Mouse (Mus musculus): ENCODE data around the gene Rrp36. TPM values are rescaled to one million over a fixed set of nuclear protein-coding genes. Genes with fewer than 3 reads are reported as not detected.

Gene Rrp36
- polyA plus RNA-seq, 1 experiment from 2014 or later = 54.4 TPM

DNA sequence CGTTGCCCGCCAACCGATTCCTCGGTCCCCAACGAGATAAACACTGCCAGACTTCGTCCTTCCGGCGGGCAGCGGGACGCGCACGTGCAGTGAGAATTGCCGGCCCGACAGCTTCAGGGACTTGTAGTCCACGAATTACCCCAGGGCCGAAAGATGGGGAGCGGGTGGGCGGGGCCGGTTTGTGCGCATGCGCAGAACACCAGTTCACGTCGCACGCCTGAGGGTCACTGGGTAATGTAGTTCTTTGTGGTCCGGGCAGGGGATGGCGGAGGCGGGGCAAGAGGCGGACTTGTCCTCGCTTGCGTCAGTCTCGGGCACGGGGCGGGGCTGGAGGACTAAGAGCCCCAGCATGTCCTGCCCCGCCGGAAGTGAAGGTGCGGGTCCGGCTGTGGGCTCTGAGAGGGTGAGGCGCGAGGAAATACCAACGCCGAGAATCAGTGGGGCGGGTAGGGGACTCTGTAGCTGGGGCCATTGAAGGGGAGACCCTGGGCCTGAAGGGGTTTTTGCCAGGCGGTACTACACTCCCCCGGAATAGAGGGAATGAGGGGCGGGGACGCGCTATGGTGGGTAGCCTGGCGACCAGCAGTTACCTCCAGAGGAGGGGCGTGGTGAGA, 6.7 kb upstream of the Rrp36 start, which contains the start of gene Klhdc3:
Gene Klhdc3 (minus strand): TSS at position 155 of the 614 bp plus-strand sequence.
- Histone ChIP-seq H3K9me3 (no peaks in the 10 kb centered on the region), H3K4me3 (replicated peaks) (peak within 1 kb of the TSS; percentile 88), H3K4me1 (peaks cover 32% of the 10 kb centered on the region), H3K4me2 (peak within 1 kb of the TSS; percentile 76), H3K27ac (peak within 1 kb of the TSS; percentile 89), H3K27me3 (no peaks in the 10 kb centered on the region), H3K36me3 (replicated peaks) (peaks cover 53% of the 10 kb centered on the region), H3K9ac (peak within 1 kb of the TSS; percentile 80)
- under 1% methylated on average over 49 of the region's 49 CpGs for WGBS
- ATAC-seq (ENCODE audit: low FRiP score) = peak; percentile 98

DNA sequence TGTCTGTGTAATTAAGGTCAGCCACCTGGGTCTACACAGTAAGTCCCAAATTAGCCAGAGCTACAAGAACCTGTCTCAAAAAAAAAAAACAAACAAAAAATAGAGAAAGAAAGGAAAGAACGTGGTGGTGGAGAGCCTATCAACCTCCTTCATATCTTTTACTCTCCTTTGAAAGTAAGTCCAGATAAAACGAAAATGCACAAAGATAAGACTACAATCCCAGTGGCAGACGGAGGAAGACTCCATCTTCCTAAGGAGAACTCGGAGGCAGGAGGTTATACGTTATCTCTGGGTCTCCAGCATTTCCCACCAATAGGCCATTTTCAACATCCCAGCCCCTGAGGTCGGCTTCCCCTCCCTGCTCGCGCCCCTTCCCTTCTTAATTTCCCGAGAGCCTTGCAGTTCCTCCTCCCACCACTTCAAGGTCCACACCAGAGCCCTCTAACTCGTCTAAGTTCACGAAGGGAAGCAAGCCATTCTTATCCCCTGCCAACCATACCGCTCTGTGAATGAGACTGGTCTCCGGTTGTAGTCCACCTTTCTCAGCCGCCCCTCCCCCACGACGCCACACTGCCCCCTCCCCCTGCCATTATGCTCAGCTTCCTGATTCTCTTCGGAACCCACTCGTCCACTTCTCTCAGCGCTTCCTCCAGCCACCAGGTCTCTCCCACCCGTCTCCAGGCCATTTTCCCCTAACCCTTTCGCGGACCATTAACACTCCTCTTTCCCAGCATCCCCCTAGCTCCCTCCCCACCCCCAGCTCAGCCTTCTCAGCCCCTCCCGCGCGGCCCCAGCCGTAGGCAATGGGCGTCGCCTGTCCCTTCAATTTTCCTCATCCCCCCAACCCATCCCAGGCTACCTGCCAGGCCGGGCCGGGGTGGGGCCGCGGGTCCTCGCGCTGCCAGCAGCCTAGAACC, 5.9 kb upstream of the Rrp36 start:
- peaks cover 52% of the 10 kb centered on the region for H3K36me3 ChIP-seq (replicated peaks)
- no peaks in the 10 kb centered on the region for H3K9me3 ChIP-seq
- peaks cover 32% of the 10 kb centered on the region for H3K4me1 ChIP-seq
- ATAC-seq (ENCODE audit: low FRiP score) = no peak; the same call in 1 of the 2 replicates
- H3K9ac ChIP-seq = peak overlapping the region; percentile 80
- H3K4me3 ChIP-seq (replicated peaks) = peak overlapping the region; percentile 88
- H3K27me3 ChIP-seq = no peaks in the 10 kb centered on the region
- H3K4me2 ChIP-seq = peak overlapping the region; percentile 71
- peak overlapping the region; percentile 89 for H3K27ac ChIP-seq
- under 1% methylated on average over 34 of the region's 34 CpGs for WGBS

DNA sequence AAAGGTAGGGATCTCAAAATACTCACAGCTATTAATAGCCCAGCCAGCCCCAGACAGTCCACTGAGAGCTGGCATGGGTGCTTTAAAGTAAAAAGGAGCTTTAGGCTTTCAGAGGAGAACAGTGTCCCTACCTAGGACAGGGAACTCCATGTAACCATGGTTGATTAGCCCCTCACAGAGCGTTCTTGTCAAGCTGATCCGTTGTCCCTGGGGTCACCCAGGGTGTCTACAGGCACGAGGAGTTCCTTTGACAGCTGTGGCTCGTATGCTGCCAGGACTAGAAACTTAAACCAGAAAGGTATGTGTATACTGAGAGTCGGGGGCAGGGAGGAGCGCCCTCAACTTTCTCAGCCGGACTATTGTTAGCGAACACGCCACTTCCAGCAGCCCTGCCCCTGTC, 4.8 kb upstream of the Rrp36 start:
- Histone ChIP-seq H3K4me2 (peak overlapping the region; percentile 71), H3K27me3 (no peaks in the 10 kb centered on the region), H3K4me3 (replicated peaks) (peak overlapping the region; percentile 88; the same call in 1 of the 2 replicates), H3K4me1 (peaks cover 41% of the 10 kb centered on the region), H3K9me3 (no peaks in the 10 kb centered on the region), H3K9ac (0 out of 2 replicates have a peak overlapping the region, but pooled peaks have one; percentile 80), H3K27ac (no peak overlapping the region), H3K36me3 (replicated peaks) (peaks cover 45% of the 10 kb centered on the region)
- ATAC-seq (ENCODE audit: low FRiP score) = no peak
- WGBS = 71% methylated on average over 9 of the region's 9 CpGs

DNA sequence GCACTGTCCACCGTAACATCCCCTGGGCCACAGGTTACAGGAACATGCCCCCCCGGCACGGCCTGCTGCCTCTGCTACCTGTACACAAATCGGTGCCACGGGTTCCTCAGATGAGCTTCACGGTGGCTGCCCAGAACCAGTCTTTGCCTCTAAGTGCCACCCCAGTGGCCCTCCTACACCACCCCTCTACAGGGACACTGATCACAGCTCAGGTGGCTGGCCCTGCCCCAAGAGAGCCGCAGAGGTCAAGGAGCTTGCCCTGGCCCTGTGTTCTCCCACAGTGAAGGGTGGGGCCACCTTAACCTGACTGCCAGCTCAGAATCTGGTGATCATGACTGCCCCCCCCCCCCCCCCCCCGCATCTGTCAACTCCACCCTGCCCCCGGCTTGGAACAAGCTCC, 4.3 kb upstream of the Rrp36 start, which contains the start of gene Mea1:
Gene Mea1 (plus strand): TSS at position 378 of the 400 bp plus-strand sequence.
- Histone ChIP-seq H3K27me3 (no peaks in the 10 kb centered on the region), H3K4me3 (replicated peaks) (peak within 1 kb of the TSS; percentile 88), H3K9me3 (no peaks in the 10 kb centered on the region), H3K4me1 (peaks cover 45% of the 10 kb centered on the region), H3K27ac (no peak within 1 kb of the TSS; the same call in 1 of the 2 replicates), H3K9ac (peak within 1 kb of the TSS; percentile 80), H3K36me3 (replicated peaks) (peaks cover 40% of the 10 kb centered on the region), H3K4me2 (peak within 1 kb of the TSS; percentile 71)
- WGBS = 95% methylated on average over 7 of the region's 9 CpGs
- no peak for ATAC-seq (ENCODE audit: low FRiP score)

DNA sequence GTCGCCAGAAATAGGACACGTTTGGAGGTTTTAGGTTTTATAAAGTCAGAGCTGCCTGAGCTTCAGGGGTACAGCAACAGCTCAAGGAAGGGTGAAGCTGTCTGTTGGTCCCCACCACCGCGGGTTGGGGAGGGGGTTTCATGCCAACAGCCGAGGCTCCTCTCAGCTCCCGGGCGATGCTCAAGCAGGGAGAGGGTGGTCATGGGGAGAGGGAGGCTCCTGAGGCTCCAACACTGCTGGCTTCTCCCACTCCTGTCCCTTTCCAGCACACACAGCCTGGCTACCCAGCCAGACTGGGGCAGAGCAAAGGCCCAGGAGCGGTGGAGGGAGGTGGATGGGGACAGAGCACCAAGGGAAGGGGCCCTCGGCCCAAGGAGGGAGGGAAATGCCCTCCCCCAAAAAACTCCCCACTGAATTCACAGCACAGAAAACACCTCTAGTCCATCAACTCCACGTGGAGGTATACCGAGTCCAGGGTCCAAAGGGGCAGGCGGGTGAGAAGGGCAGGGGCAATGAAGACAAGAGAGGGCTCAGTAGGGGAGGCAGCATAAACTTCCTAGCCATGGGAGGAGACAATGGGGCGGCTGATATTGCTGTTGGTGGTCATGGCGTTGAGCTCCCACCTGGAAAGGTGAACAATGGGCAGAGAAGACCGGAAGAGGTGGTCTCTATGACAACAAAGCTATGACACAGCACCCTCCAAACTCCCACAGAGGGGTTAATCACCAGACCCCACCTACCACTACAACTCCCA, 555 bp upstream of the Rrp36 start:
- peak overlapping the region; percentile 68 for H3K9ac ChIP-seq
- no peaks in the 10 kb centered on the region for H3K27me3 ChIP-seq
- H3K4me2 ChIP-seq = peak overlapping the region; percentile 88
- H3K27ac ChIP-seq = peak overlapping the region; percentile 73
- H3K36me3 ChIP-seq (replicated peaks) = peaks cover 54% of the 10 kb centered on the region
- H3K4me3 ChIP-seq (replicated peaks) = peak overlapping the region; percentile 61
- H3K9me3 ChIP-seq = no peaks in the 10 kb centered on the region
- H3K4me1 ChIP-seq = peaks cover 40% of the 10 kb centered on the region
- 22% methylated on average over 15 of the region's 15 CpGs for WGBS
- ATAC-seq (ENCODE audit: low FRiP score) = peak; percentile 37

DNA sequence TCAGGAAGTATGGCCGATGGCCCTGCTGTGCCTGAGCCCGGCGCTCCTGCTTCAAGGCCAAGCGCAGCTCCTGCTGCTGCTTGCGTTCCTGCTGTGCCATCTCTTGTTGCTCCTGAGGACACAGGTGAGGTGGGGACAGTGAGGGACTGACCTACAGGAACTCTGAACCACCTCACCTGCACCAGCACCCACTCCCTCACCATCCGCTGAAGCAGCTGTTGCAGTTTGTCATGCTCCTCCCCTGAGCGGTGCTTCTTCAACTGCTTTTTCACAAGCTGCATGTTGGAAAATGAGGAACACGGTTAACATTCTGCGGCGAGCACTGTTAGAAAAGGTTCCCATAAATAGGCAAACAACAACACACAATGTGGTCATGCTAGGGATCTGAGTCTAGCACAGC, 4.2 kb downstream of the Rrp36 start:
- no peak for ATAC-seq (ENCODE audit: low FRiP score)

DNA sequence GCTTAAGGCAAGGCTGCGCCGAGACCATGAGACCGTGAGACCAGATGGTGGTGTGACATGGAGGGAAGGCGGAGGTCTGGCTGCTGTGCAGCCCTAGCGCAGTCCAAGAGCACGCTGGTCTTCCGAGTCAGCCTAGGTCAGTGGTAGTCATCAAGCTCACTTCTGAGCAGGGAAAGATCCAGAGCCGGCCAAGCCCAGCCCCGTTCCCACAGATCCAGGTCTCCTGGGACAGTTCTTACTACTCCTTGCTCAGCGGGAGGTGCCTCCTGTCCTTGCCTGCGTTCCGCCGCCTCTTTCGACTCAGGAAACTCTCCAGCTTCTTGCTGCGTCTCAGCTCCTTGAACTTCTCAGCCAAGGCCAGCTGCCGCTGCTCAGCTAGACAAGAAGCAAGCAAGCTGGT, 6.4 kb downstream of the Rrp36 start:
- H3K36me3 ChIP-seq (replicated peaks) = peaks cover 80% of the 10 kb centered on the region
- 96% methylated on average over 16 of the region's 16 CpGs for WGBS
- H3K9ac ChIP-seq = no peak overlapping the region

More for the DNA sequence above, 4.2 kb downstream of the Rrp36 start:
- H3K36me3 ChIP-seq (replicated peaks) = peaks cover 64% of the 10 kb centered on the region
- WGBS = 98% methylated on average over 10 of the region's 10 CpGs
- no peak overlapping the region for H3K4me2 ChIP-seq
- H3K9ac ChIP-seq = no peak overlapping the region
- H3K27ac ChIP-seq = no peak overlapping the region
- H3K4me1 ChIP-seq = peaks cover 17% of the 10 kb centered on the region
- H3K4me3 ChIP-seq (replicated peaks) = no peak overlapping the region
- H3K9me3 ChIP-seq = no peaks in the 10 kb centered on the region
- no peaks in the 10 kb centered on the region for H3K27me3 ChIP-seq

DNA sequence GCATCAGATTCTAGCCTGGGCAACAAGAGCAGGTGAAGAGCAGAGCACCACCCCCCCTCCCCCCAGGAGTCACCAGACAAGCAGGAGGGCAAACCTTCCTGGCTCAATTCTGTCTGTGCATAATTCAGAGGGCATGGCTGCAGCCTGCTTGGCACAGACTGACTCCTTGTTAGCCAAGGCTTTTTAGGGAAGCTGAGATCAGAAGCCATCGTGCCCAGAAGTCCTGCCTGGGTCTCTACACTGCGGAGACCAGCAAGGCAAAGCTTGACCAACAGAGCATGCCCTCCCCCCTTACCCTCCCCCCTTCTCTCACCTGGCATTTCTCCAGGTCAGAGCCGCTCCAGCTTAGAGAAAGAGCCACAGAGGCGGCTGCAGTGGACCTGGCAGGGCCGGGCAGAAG, 11.4 kb downstream of the Rrp36 start:
- Histone ChIP-seq H3K27ac (no peak overlapping the region), H3K36me3 (replicated peaks) (peaks cover 93% of the 10 kb centered on the region), H3K4me1 (no peaks in the 10 kb centered on the region), H3K4me3 (replicated peaks) (no peak overlapping the region), H3K4me2 (no peak overlapping the region), H3K27me3 (no peaks in the 10 kb centered on the region), H3K9ac (no peak overlapping the region), H3K9me3 (no peaks in the 10 kb centered on the region)
- 92% methylated on average over 5 of the region's 5 CpGs for WGBS
- no peak for ATAC-seq (ENCODE audit: low FRiP score)

More for the DNA sequence above, 6.4 kb downstream of the Rrp36 start:
- no peak for ATAC-seq (ENCODE audit: low FRiP score)
- Histone ChIP-seq H3K4me2 (no peak overlapping the region), H3K27ac (no peak overlapping the region), H3K27me3 (no peaks in the 10 kb centered on the region), H3K4me1 (no peaks in the 10 kb centered on the region), H3K9me3 (no peaks in the 10 kb centered on the region), H3K4me3 (replicated peaks) (no peak overlapping the region)

DNA sequence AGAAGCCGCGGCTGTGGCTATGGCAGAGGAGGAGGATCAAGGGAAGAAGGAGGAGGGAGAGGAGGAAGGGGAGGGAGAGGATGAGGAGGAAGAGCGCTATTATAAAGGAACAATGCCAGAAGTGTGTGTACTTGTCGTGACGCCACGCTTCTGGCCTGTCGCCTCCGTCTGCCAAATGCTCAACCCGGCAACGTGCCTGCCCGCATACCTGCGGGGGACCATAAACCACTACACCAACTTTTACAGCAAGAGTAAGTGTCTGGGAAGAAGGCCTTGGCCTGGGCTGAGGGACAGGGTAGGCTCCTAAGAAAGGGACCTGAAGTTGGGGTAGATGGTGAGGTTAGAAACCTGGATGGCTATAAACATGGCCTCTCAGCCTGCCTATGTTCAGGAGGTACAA, 12.2 kb downstream of the Rrp36 start:
- H3K4me3 ChIP-seq (replicated peaks) = no peak overlapping the region
- 95% methylated on average over 12 of the region's 12 CpGs for WGBS
- H3K4me1 ChIP-seq = no peaks in the 10 kb centered on the region
- H3K9me3 ChIP-seq = no peaks in the 10 kb centered on the region
- peaks cover 96% of the 10 kb centered on the region for H3K36me3 ChIP-seq (replicated peaks)
- no peak overlapping the region for H3K4me2 ChIP-seq
- no peak overlapping the region for H3K9ac ChIP-seq
- H3K27ac ChIP-seq = no peak overlapping the region
- no peaks in the 10 kb centered on the region for H3K27me3 ChIP-seq
- no peak for ATAC-seq (ENCODE audit: low FRiP score)

DNA sequence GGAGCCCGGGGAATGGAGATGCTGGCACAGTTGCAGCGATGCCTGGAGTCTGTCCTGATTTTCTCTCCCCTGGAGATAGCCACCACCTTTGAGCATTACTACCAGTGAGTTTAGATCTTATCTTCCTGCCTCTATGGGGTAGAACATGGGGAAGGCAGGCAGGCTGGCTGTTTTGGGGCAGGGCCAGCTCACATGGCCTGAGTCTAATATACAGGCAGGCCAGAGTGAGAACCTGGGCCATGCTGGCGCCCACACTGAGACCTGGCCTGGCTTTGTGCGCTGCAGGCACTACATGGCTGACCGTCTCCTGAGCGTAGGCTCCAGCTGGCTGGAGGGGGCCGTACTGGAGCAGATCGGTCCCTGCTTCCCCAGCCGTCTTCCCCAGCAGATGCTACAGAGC, 12.8 kb downstream of the Rrp36 start:
- Histone ChIP-seq H3K9me3 (no peaks in the 10 kb centered on the region), H3K9ac (no peak overlapping the region), H3K4me2 (no peak overlapping the region), H3K4me1 (no peaks in the 10 kb centered on the region), H3K27me3 (no peaks in the 10 kb centered on the region), H3K36me3 (replicated peaks) (peaks cover 95% of the 10 kb centered on the region), H3K4me3 (replicated peaks) (no peak overlapping the region), H3K27ac (no peak overlapping the region)
- no peak for ATAC-seq (ENCODE audit: low FRiP score)
- 93% methylated on average over 9 of the region's 9 CpGs for WGBS

DNA sequence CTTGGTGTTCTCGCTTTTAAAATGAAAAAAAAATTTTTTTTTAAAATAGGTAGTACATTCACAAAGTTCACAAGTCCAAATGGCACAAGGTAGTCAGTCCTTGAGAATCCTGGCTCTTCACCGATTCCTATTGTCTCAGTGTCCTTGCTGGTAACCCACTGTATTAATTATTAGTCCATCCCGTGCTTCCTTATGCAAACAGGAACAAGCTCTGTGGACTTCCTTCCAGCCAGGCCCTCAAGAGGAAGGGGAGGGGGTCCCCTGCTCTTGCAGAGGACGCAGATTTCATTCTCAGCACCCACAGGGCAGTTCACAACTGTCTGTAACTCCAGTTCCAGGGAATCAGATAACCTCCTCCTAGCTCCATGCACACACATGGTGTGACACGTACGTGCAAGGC, 18.1 kb downstream of the Rrp36 start:
- H3K36me3 ChIP-seq (replicated peaks) = peaks cover 81% of the 10 kb centered on the region
- no peaks in the 10 kb centered on the region for H3K9me3 ChIP-seq
- no peaks in the 10 kb centered on the region for H3K27me3 ChIP-seq
- ATAC-seq (ENCODE audit: low FRiP score) = no peak
- 92% methylated on average over 6 of the region's 6 CpGs for WGBS
- H3K27ac ChIP-seq = no peak overlapping the region
- no peak overlapping the region for H3K4me2 ChIP-seq
- H3K4me3 ChIP-seq (replicated peaks) = no peak overlapping the region
- no peak overlapping the region for H3K9ac ChIP-seq
- peaks cover 23% of the 10 kb centered on the region for H3K4me1 ChIP-seq
